Mouse (Mus musculus) neural tube, embryonic 11.5 days (tissue): ENCODE measurements around the gene Fbrsl1. TPM values are rescaled to one million over a fixed set of nuclear protein-coding genes. Genes with fewer than 3 reads are reported as not detected.

Experiments used
- ATAC-seq: fragments of 200-750 bp; cut with Nextera tagmentation; 2 replicates; pipeline ENCODE4 v1.8.0; 2017; ENCODE audit warnings: moderate number of reproducible peaks, mild to moderate bottlenecking, moderate TSS enrichment, moderate library complexity; ENCODE audit not compliant: insufficient read depth, low FRiP score, low TSS enrichment
- DNase-seq: peaks from one replicate; pipeline ENCODE4 v3.0.0-alpha.2; 2015; ENCODE audit warnings: low spot score
- H3K27ac ChIP-seq: fragments of 300-500 bp; sonication (generic); 2 replicates; pipeline ENCODE4 v1.5.1; 2014; ENCODE audit warnings: low read depth, mild to moderate bottlenecking, low read length
- H3K27me3 ChIP-seq: fragments of 300-500 bp; sonication (generic); 2 replicates; pipeline ENCODE4 v1.6.1; 2014; ENCODE audit warnings: mild to moderate bottlenecking, low read length, mixed read lengths; ENCODE audit not compliant: control insufficient read depth, insufficient read depth
- H3K36me3 ChIP-seq: fragments of 300-500 bp; sonication (generic); 2 replicates; pipeline ENCODE4 v1.6.1; 2014; ENCODE audit warnings: mild to moderate bottlenecking, low read length, moderate library complexity, mixed read lengths; ENCODE audit not compliant: control insufficient read depth, insufficient read depth
- H3K4me1 ChIP-seq: fragments of 300-500 bp; sonication (generic); 2 replicates; pipeline ENCODE4 v1.6.1; 2014; ENCODE audit warnings: low read length, mixed read lengths; ENCODE audit not compliant: control insufficient read depth, insufficient read depth
- H3K4me2 ChIP-seq: fragments of 300-500 bp; sonication (generic); 2 replicates; pipeline ENCODE4 v1.6.1; 2014; ENCODE audit warnings: low read depth, mild to moderate bottlenecking, moderate library complexity
- H3K4me3 ChIP-seq: fragments of 300-500 bp; sonication (generic); 2 replicates; pipeline ENCODE4 v1.5.1; 2014; ENCODE audit warnings: low read depth, low read length
- H3K9ac ChIP-seq: fragments of 300-500 bp; sonication (generic); 2 replicates; pipeline ENCODE4 v1.6.1; 2014; ENCODE audit warnings: mild to moderate bottlenecking, low read length
- H3K9me3 ChIP-seq: fragments of 300-500 bp; sonication (generic); 2 replicates; pipeline ENCODE4 v1.6.1; 2016; ENCODE audit warnings: low read length; ENCODE audit not compliant: control insufficient read depth
- WGBS: fragments of 180-500 bp; shearing (Covaris S2); extraction: QIAGEN DNeasy Blood & Tissue Kit; methylation state at CpG from one replicate; pipeline ENCODE4 v1.1.7; 2014; 5-methylcytosine and 5-hydroxymethylcytosine counted together
- polyA plus RNA-seq: library from polyadenylated mRNA; unstranded; fragments of >200 nt; fragmentation: Nextera tagmentation; extraction: Ambion mirVana; gene quantifications from 2 replicates; pipeline ENCODE4 v1.2.1, GENCODE M21; 2014

The Fbrsl1 gene
- polyA plus RNA-seq, 1 experiment from 2014 or later, result 25.4 TPM

DNA sequence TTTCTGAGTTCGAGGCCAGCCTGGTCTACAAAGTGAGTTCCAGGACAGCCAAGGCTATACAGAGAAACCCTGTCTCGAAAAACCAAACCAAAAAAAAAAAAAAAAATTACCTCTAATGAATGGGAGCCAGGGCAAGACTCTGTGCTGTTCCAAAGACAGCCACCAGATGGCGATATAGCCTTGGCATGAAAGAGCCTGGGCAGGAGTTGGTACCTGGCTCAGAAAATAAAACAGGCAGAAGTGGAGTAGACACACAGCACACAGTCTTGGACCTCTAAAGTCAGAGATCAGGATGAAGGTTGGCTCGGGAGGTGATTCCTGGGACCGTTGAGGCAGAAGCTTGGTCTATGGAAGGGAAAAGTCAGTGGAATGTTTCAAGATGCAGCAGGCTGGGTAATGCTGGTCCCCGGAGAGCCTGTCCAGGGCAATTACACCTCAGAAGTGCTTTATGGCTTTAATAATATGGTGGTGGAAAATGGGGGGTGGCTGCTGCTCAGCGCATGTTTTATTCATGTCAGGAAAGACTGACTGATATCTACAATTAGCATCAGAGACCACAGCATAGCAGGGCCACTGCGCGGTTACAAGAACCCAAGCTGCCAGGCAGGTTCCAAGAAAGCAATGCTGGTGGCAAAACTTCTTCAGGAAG lies 90.6 kb downstream of the Fbrsl1 start:
- 43% methylated on average over 8 of the region's 9 CpGs for WGBS
- DNase-seq, result peak; percentile 86
- Histone ChIP-seq H3K27me3 (peaks cover 4% of the 10 kb centered on the region; the same call in 1 of the 2 replicates), H3K27ac (no peak overlapping the region), H3K4me1 (no peaks in the 10 kb centered on the region), H3K4me3 (no peak overlapping the region), H3K4me2 (no peak overlapping the region), H3K36me3 (no peaks in the 10 kb centered on the region; the same call in 1 of the 2 replicates), H3K9ac (no peak overlapping the region), H3K9me3 (no peaks in the 10 kb centered on the region)
- ATAC-seq, result peak; percentile 36; the same call in 1 of the 2 replicates

DNA sequence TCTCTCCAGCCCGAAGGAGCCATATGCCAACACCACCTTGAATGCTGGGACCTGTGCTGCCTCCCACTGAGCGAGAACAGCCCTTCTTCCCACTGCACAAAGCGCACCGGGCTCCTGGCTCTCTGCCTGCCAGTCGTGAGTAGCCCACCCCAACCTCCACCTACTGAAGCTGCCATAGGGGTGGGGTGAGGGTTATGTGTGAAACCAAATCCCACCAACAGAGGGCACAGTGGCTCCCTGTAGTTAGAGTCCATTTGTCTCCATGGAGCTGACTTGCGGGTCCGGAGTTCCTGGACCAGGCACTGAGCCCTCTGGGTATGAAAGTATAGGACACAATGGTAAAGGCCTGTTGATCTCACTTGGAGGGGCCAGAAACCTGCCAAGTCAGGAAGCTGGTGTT lies 93.6 kb downstream of the Fbrsl1 start:
- no peaks in the 10 kb centered on the region for H3K9me3 ChIP-seq
- no peak overlapping the region for H3K27ac ChIP-seq
- no peak overlapping the region for H3K9ac ChIP-seq
- no peaks in the 10 kb centered on the region for H3K36me3 ChIP-seq
- ATAC-seq (no peak), DNase-seq (peak; percentile 61)
- H3K4me3 ChIP-seq, result no peak overlapping the region
- WGBS, result 18% methylated on average over 7 of the region's 7 CpGs
- H3K4me2 ChIP-seq, result no peak overlapping the region
- H3K4me1 ChIP-seq, result no peaks in the 10 kb centered on the region
- peaks cover 4% of the 10 kb centered on the region; the same call in 1 of the 2 replicates for H3K27me3 ChIP-seq

DNA sequence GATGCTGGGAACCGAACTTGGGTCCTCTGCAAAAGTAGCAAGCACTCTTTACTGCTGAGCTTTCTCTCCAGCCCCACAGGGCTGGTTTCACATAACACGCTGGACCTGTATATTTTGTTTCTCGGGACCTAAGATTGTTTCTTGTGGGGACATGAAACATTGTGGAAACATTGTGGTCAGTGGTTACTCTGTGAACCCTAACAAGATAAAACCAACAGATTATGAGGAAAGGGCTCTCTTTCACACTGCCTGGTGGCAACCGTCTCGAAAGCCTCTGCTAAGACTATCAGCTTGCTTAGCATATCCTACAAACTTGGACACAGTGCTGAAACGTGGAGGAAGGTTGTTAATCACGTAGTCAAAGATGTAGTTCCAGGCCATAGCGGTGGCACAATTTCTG lies 101.3 kb downstream of the Fbrsl1 start:
- no peaks in the 10 kb centered on the region for H3K36me3 ChIP-seq
- no peak overlapping the region for H3K9ac ChIP-seq
- no peaks in the 10 kb centered on the region for H3K9me3 ChIP-seq
- no peak overlapping the region for H3K27ac ChIP-seq
- DNase-seq (no peak), ATAC-seq (no peak)
- no peak overlapping the region for H3K4me3 ChIP-seq
- no peak overlapping the region for H3K4me2 ChIP-seq
- peaks cover 18% of the 10 kb centered on the region for H3K27me3 ChIP-seq
- WGBS, result 87% methylated on average over 8 of the region's 8 CpGs
- no peaks in the 10 kb centered on the region for H3K4me1 ChIP-seq

DNA sequence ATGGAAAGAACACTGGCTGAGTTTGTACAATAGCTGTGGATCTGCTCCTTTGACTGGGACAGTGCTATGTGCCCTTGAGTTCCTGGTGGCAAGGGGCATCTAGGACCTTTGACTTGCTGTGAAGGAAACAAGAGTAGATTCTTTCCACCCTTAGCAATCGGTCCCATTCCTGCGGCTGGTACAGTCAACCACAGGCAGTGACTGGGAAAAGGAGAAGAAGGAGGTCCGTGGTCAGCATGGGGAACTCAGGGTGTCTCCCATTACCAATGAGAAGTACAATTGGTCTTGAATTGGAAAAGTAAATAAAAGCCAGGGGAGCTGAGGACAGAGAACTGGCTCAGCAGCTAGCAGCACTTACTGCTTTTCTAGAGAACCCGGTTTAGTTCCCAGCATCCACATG lies 102.8 kb downstream of the Fbrsl1 start:
- H3K27ac ChIP-seq, result no peak overlapping the region
- ATAC-seq, result no peak
- peaks cover 26% of the 10 kb centered on the region for H3K27me3 ChIP-seq
- H3K4me1 ChIP-seq, result no peaks in the 10 kb centered on the region
- H3K9me3 ChIP-seq, result no peaks in the 10 kb centered on the region
- H3K36me3 ChIP-seq, result no peaks in the 10 kb centered on the region; the same call in 1 of the 2 replicates
- H3K9ac ChIP-seq, result no peak overlapping the region
- no peak overlapping the region for H3K4me2 ChIP-seq
- H3K4me3 ChIP-seq, result no peak overlapping the region
- DNase-seq, result no peak
- WGBS, result 80% methylated on average over 4 of the region's 4 CpGs

DNA sequence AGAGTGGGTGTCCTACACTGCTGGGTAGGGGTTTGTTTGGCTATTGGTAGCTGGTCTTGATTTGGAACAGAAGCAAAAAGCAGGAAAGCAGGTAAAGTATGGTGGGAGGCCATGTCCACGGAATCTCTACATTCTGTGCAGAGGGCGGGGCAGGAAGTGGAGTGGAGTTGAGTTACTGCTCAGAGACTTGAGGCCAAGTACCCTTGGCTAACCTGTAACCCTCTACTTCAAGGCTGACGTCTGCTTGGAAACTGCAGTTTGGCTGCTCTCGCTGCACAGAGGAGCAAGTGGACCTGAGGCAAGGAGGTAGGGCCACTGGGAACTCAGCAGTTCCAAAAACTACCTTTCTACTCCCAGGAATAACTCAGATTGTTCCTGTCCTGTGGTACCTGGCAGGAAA lies 103.8 kb downstream of the Fbrsl1 start, which contains the start of gene Lrcol1:
Gene Lrcol1 (plus strand): TSS at position 207 of the 400 bp plus-strand sequence.
- Histone ChIP-seq H3K27ac (no peak within 1 kb of the TSS), H3K36me3 (no peaks in the 10 kb centered on the region; the same call in 1 of the 2 replicates), H3K9me3 (no peaks in the 10 kb centered on the region), H3K4me2 (no peak within 1 kb of the TSS), H3K4me3 (no peak within 1 kb of the TSS), H3K9ac (no peak within 1 kb of the TSS), H3K27me3 (peaks cover 26% of the 10 kb centered on the region), H3K4me1 (no peaks in the 10 kb centered on the region)
- ATAC-seq (no peak), DNase-seq (no peak)
- WGBS, result 77% methylated on average over 4 of the region's 4 CpGs

DNA sequence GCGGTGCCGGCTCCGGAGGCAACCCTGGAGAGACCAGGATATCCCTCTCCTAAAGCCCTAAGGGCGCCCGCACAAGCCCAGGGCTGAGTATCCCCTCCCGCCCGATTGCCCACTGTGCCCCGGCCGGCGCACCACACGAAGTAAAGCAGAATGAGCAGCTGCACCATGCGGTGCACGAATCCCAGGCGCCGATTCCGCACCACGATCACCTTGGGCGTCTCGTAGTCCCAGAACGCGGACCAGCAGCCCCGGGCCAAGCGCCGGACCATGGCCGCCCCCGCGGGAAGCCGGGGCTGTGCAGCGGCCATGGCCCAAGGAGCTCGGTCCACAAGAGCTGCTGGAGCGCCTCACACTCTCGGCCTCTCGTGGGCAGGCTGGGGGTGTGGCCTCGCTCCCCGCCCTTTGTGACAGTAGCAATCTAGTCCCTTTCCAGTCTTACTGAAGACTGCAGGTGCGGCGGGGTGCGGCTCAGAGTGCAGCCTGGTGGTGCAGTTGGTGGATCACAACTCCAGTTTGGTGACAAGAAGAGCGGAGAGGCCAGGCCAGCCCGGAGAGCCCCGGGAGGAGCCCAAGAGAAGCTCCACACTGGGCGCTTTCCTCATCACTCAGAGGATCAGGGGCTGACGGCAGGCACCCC lies 105.5 kb downstream of the Fbrsl1 start, which contains the start of gene P2rx2:
Gene P2rx2 (minus strand): TSS at position 565 of the 637 bp plus-strand sequence.
- H3K36me3 ChIP-seq, result no peaks in the 10 kb centered on the region; the same call in 1 of the 2 replicates
- DNase-seq (peak; percentile 64), ATAC-seq (peak; percentile 53)
- no peak within 1 kb of the TSS for H3K27ac ChIP-seq
- no peaks in the 10 kb centered on the region for H3K9me3 ChIP-seq
- peak within 1 kb of the TSS; percentile 65 for H3K9ac ChIP-seq
- H3K27me3 ChIP-seq, result peaks cover 26% of the 10 kb centered on the region
- peak within 1 kb of the TSS; percentile 93 for H3K4me2 ChIP-seq
- no peaks in the 10 kb centered on the region for H3K4me1 ChIP-seq
- peak within 1 kb of the TSS; percentile 44 for H3K4me3 ChIP-seq
- WGBS, result under 1% methylated on average over 43 of the region's 43 CpGs

DNA sequence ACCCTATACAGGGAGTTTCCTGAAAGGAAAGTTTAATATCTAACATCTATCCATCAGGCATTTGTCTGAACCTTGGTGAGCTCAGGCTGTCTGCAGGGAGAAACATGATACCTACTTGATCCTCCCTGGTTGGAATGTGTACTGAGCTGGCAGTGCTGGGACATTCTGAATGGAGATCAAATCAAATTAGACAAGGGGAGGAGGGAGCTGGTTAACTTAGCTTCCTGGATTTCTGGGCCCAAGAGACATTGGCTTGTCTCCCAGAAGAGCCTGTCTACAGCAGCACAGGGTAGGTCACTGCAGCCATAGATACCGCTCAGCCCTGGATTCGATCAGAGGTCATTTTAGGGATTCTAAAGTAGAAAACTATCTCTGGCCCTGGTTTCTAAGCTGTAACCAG lies 109.5 kb downstream of the Fbrsl1 start:
- H3K27ac ChIP-seq, result no peak overlapping the region
- no peaks in the 10 kb centered on the region for H3K9me3 ChIP-seq
- DNase-seq (no peak), ATAC-seq (no peak)
- H3K4me1 ChIP-seq, result no peaks in the 10 kb centered on the region
- H3K27me3 ChIP-seq, result peaks cover 22% of the 10 kb centered on the region
- H3K36me3 ChIP-seq, result peaks cover 6% of the 10 kb centered on the region; the same call in 1 of the 2 replicates
- no peak overlapping the region for H3K4me2 ChIP-seq
- H3K4me3 ChIP-seq, result no peak overlapping the region
- H3K9ac ChIP-seq, result no peak overlapping the region
- WGBS, result 97% methylated on average over 2 of the region's 2 CpGs

DNA sequence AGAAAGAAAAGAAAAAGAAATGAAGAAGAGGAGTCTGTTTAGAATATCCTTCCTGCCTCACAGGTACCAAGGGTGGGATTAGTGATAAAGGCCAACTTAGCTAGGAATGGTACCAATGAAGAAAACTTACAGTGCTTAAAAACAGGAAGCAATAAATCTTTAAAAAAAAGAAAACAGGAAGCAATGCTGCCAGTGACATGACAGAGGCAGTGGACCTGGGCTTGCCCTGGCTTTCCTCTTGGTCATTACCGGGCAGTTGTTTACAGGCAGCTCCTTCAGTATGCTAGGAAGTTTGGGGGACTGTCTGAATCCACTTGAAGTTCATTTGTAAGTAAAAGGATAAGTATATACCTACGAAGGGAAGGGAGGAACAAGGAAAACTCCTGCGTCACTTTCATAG lies 117.8 kb downstream of the Fbrsl1 start:
- ATAC-seq (no peak), DNase-seq (no peak)
- no peaks in the 10 kb centered on the region for H3K27me3 ChIP-seq
- no peaks in the 10 kb centered on the region for H3K4me1 ChIP-seq
- H3K27ac ChIP-seq, result no peak overlapping the region
- no peak overlapping the region for H3K4me2 ChIP-seq
- H3K9me3 ChIP-seq, result no peaks in the 10 kb centered on the region
- no peak overlapping the region for H3K4me3 ChIP-seq
- peaks cover 8% of the 10 kb centered on the region for H3K36me3 ChIP-seq
- no peak overlapping the region for H3K9ac ChIP-seq
- WGBS, result 92% methylated on average over 3 of the region's 3 CpGs

DNA sequence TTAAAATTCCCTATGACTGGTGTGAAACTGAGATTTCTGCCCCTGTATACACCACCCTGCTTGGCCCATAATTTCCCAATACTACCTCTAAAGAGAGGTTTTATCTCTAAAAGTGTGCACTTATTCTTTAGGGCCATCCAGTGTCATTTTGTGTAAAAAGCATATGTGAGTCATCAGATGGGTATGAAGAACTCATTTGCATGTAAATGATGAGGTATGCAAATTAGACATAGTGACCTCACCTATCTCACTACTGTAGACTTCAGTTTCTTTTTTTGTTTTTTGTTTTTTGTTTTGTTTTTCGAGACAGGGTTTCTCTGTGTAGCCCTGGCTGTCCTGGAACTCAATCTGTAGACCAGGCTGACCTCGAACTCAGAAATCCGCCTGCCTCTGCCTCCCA lies 135.2 kb downstream of the Fbrsl1 start:
- peaks cover 5% of the 10 kb centered on the region; the same call in 1 of the 2 replicates for H3K36me3 ChIP-seq
- 97% methylated on average over 3 of the region's 3 CpGs for WGBS
- ATAC-seq (no peak), DNase-seq (no peak)
- no peak overlapping the region for H3K27ac ChIP-seq
- H3K27me3 ChIP-seq, result no peaks in the 10 kb centered on the region
- H3K4me3 ChIP-seq, result no peak overlapping the region
- H3K4me1 ChIP-seq, result no peaks in the 10 kb centered on the region
- no peak overlapping the region for H3K9ac ChIP-seq
- no peak overlapping the region for H3K4me2 ChIP-seq
- no peaks in the 10 kb centered on the region for H3K9me3 ChIP-seq
